In the genomic region with DNA sequence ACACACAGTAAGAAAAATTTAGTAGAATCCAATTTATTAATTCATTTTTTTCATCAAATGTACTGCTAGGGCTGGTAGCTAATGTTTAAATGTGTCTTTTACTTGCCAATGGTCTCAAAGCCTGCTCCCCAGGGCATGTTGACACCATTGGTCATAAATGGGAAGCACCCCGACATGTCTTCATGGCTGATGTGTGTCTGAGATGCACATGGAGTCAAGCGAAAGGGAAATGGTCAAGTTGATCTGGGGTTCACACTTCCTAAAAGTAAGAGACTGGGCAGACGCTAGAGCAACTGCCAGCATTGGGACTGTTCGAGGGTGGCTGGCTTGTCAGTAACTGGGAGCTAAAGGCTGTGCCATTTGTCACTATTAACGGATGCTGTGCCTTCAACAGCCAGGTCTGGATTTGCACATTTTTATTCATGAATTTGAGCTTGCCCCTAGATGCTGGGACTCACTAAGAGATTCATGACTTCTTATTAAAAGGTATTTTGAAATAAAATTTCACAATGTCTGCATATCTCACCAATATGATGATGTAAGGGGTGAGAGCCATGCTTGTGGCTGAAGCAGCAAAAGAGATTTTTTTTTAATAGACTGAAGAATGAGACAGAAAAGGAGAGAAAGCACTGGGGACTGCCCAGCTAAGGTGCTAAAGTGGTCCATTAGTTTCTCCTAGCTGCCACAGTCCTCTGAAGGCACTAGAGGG, we compare ENCODE assay signal across 14 mouse cellular contexts.
"Had no signal": no experiment of that assay in that cellular context is flagged by ENCODE, and none has a peak within 500 bp of the region (broad histone marks: within the 10 kb centered on the region; RNA-seq: fewer than 3 reads in every experiment).

No protein-coding gene starts in this region.

- H3K4me3 ChIP-seq: intestine, embryonic 15.5 days; limb, embryonic 12.5 days; liver, embryonic 13.5 days; megakaryocyte, embryonic 14.5 days; midbrain, embryonic 15.5 days had no signal

- H3K9me3 ChIP-seq: intestine, embryonic 15.5 days; liver, embryonic 13.5 days; midbrain, embryonic 15.5 days had no signal

- H3K4me1 ChIP-seq: intestine, embryonic 15.5 days; limb, embryonic 12.5 days; liver, embryonic 13.5 days; midbrain, embryonic 15.5 days had no signal

- H3K9ac ChIP-seq: intestine, embryonic 15.5 days; limb, embryonic 12.5 days; liver, embryonic 13.5 days; liver, postnatal 0 days; midbrain, embryonic 15.5 days had no signal

- H3K27me3 ChIP-seq: intestine, embryonic 15.5 days; limb, embryonic 12.5 days; liver, embryonic 13.5 days; megakaryocyte, embryonic 14.5 days; midbrain, embryonic 15.5 days had no signal

- H3K27ac ChIP-seq: intestine, embryonic 15.5 days; limb, embryonic 12.5 days; liver, embryonic 13.5 days; midbrain, embryonic 15.5 days; stomach, postnatal 0 days had no signal

- DNase-seq: kidney, adult 18-20 months; kidney, postnatal 10 days; layer of hippocampus, adult 9-11 months; liver; liver, embryonic 13.5 days; liver, postnatal 0 days; right cerebral cortex, adult 18-20 months; thymus, postnatal 14 days had no signal

- ATAC-seq: intestine, embryonic 15.5 days; liver, postnatal 0 days; midbrain, embryonic 15.5 days had no signal

- H3K4me2 ChIP-seq: intestine, embryonic 15.5 days; limb, embryonic 12.5 days; liver, embryonic 13.5 days; midbrain, embryonic 11.5 days; midbrain, embryonic 15.5 days had no signal

- H3K36me3 ChIP-seq: intestine, embryonic 15.5 days; limb, embryonic 12.5 days; liver, embryonic 13.5 days; midbrain, embryonic 15.5 days had no signal
